7 mouse cellular contexts compared by ENCODE assay signal in the genomic region with DNA sequence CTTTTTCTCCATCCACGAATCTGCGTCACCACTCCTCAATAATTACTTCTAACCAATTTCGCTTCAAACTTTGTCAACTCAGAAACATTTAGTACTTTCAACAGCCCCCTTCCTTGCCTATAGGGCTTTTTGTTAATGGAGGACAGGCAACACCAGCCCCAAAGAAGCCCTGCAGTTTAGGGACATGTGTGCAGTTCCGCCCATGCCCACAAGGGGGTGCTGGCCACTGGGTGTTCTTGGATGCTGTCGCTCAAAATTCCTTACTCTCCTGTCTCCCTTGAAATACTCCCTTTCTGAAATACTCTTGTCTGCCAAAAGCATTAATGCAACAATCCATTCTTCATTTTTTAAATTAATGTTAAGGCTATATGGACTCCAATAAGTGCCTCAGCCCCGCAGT.
DNase-seq lines count a peak whose midpoint lies in the region; ATAC-seq and TF ChIP-seq lines count a peak whose summit lies in the region.

No protein-coding gene starts in this region.

- no peaks in the 10 kb centered on the region for H3K27me3 ChIP-seq in midbrain, embryonic 11.5 days (ENCODE audit: control insufficient read depth, insufficient read depth, low read length)
- no peaks in the 10 kb centered on the region for H3K27me3 ChIP-seq in midbrain, embryonic 16.5 days (ENCODE audit: control insufficient read depth, insufficient read depth, low read depth, low read length)

- 72% methylated on average over 6 of the region's 6 CpGs for WGBS in midbrain, embryonic 11.5 days
- WGBS in midbrain, embryonic 16.5 days, result 75% methylated on average over 6 of the region's 6 CpGs
- WGBS in olfactory bulb, adult 2 months, result 73% methylated on average over 6 of the region's 6 CpGs

- no peak overlapping the region for H3K27ac ChIP-seq in midbrain, embryonic 11.5 days (ENCODE audit: low read depth, low read length)
- H3K27ac ChIP-seq in midbrain, embryonic 16.5 days (ENCODE audit: low read length), result no peak overlapping the region
- H3K27ac ChIP-seq in bone marrow macrophage, adult 2 months (ENCODE audit: insufficient read depth, low read depth, low read length), result no peak overlapping the region
- peak overlapping the region; percentile 54; the same call in 1 of the 2 replicates for H3K27ac ChIP-seq in olfactory bulb, adult 2 months (ENCODE audit: insufficient read depth, low read depth, low read length)

- H3K9me3 ChIP-seq in midbrain, embryonic 11.5 days (ENCODE audit: control insufficient read depth, low read length), result no peaks in the 10 kb centered on the region
- no peaks in the 10 kb centered on the region for H3K9me3 ChIP-seq in midbrain, embryonic 16.5 days (replicated peaks; ENCODE audit: control insufficient read depth, low read length, poor library complexity, severe bottlenecking)

- peaks cover 5% of the 10 kb centered on the region for H3K4me1 ChIP-seq in midbrain, embryonic 11.5 days (ENCODE audit: control insufficient read depth, insufficient read depth, low read length)
- no peaks in the 10 kb centered on the region for H3K4me1 ChIP-seq in midbrain, embryonic 16.5 days (ENCODE audit: control insufficient read depth, insufficient read depth, low read length)
- H3K4me1 ChIP-seq in bone marrow macrophage, adult 2 months (ENCODE audit: control insufficient read depth, insufficient read depth, low read length), result no peaks in the 10 kb centered on the region
- peaks cover 5% of the 10 kb centered on the region for H3K4me1 ChIP-seq in olfactory bulb, adult 2 months (ENCODE audit: control insufficient read depth, insufficient read depth, low read length)

- no peak overlapping the region for H3K4me2 ChIP-seq in midbrain, embryonic 11.5 days
- no peak overlapping the region for H3K4me2 ChIP-seq in midbrain, embryonic 16.5 days (ENCODE audit: low read length)

- H3K36me3 ChIP-seq in midbrain, embryonic 11.5 days (ENCODE audit: control insufficient read depth, insufficient read depth, low read length), result no peaks in the 10 kb centered on the region
- H3K36me3 ChIP-seq in midbrain, embryonic 16.5 days (ENCODE audit: control insufficient read depth, insufficient read depth, low read length), result no peaks in the 10 kb centered on the region

- DNase-seq in midbrain, embryonic 11.5 days (ENCODE audit: low spot score, missing footprints), result peak; percentile 96
- peak; percentile 33 for DNase-seq in MN1 (ENCODE audit: low spot score)
- DNase-seq in frontal cortex, postnatal 36 days (ENCODE audit: low spot score in 2 of 2), result peak; percentile 37 to 38
- DNase-seq in left cerebral cortex, postnatal 14 days (ENCODE audit: low spot score in 2 of 2), result peak; percentile 69 to 73

- H3K9ac ChIP-seq in midbrain, embryonic 11.5 days (ENCODE audit: low read length), result no peak overlapping the region
- H3K9ac ChIP-seq in midbrain, embryonic 16.5 days (ENCODE audit: low read depth, low read length), result no peak overlapping the region

- intact Hi-C loops in left cerebral cortex, postnatal 14 days (cut with DNase I), result loop anchor here (5.0 kb wide), 2 partner anchors 133 to 402 kb away; a partner anchor contains a TSS

- no peak overlapping the region for H3K4me3 ChIP-seq in midbrain, embryonic 11.5 days (ENCODE audit: low read depth, low read length)
- no peak overlapping the region for H3K4me3 ChIP-seq in midbrain, embryonic 16.5 days (ENCODE audit: low read depth, low read length)
- H3K4me3 ChIP-seq in bone marrow macrophage, adult 2 months (ENCODE audit: insufficient read depth, low read length), result no peak overlapping the region
- no peak overlapping the region for H3K4me3 ChIP-seq in olfactory bulb, adult 2 months (ENCODE audit: insufficient read depth, low read depth, low read length)

- peak; percentile 80 for TF ChIP-seq CTCF in bone marrow macrophage, adult 2 months (IDR thresholded peaks at IDR 0.05; ENCODE audit: low read depth, low read length)
- TF ChIP-seq CTCF in olfactory bulb, adult 2 months (IDR thresholded peaks at IDR 0.05; ENCODE audit: insufficient read depth, low read depth, low read length), result peak; percentile 74

- ATAC-seq in midbrain, embryonic 11.5 days (ENCODE audit: low FRiP score), result no peak
- ATAC-seq in midbrain, embryonic 16.5 days, result no peak

- TF ChIP-seq POLR2A in bone marrow macrophage, adult 2 months (IDR thresholded peaks at IDR 0.05; ENCODE audit: borderline replicate concordance, low read depth, low read length), result no peak
- no peak for TF ChIP-seq POLR2A in olfactory bulb, adult 2 months (IDR thresholded peaks at IDR 0.05; ENCODE audit: insufficient read depth, low read depth, low read length)

Comparison
In these comparisons a context has a peak if more than half of its experiments do, and no peak if none do; other contexts are left out.
1. DNase-seq: peak in every context shown above with its lines; median percentile 96 in midbrain, embryonic 11.5 days; 71 in left cerebral cortex, postnatal 14 days; 38 in frontal cortex, postnatal 36 days; 33 in MN1.